Mouse (Mus musculus) telencephalon, adult 2 months (tissue): ENCODE measurements around the gene Notch1.

ENCODE experiments used
- DNase-seq: peaks from one replicate; pipeline ENCODE4 v3.0.0-alpha.2; 2011; ENCODE audit warnings: low read depth, low spot score

Notch1 gene

GRCm38 (mm10) chr2:26408515-26409356, 107.7 kb downstream of the Notch1 start, which contains the start of gene Inpp5e:
Inpp5e (minus strand) TSS chr2:26409203.
- DNase-seq = peak; percentile 81
